Mouse (Mus musculus): ENCODE results near the gene Defb13. TPM values are rescaled to one million over a fixed set of nuclear protein-coding genes. Genes with fewer than 3 reads are reported as not detected.
A peak's percentile ranks its signal among the peaks of the same experiment; 100 is the strongest.
"Not testable (repeated sequence)": the region's sequence is repeated elsewhere in the genome, so short reads cannot be mapped to it uniquely, and the experiment has no call there.

Defb13 gene
- polyA plus RNA-seq (2014; fragmentation: Nextera tagmentation; extraction: Ambion mirVana), result not detected in 2 replicates

DNA sequence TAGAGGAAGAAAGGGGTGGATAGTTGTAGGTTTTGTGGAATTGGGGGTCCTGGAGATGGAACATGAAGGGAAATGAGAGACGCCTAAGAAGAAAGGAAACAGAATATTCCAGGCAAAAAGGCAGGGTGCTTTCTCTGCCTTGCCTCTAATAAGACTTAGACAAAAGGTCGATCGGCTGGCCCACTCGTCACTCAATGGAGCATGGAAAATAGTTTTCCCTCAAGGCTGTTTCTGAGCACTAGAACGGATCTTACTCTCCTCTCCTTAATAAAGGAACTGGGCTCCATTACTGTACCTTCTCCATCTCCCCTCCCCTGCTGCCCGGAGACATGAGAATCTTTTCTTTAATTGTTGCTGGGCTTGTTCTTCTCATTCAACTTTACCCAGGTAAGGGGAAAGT is at the start of gene Defb13:
Gene Defb13 (plus strand): TSS at position 301 of the 400 bp plus-strand sequence.
- Histone ChIP-seq H3K9ac (ENCODE audit: low read length) (no peak within 1 kb of the TSS), H3K9me3 (ENCODE audit: control insufficient read depth, low read length) (no peaks in the 10 kb centered on the region), H3K36me3 (ENCODE audit: control insufficient read depth, insufficient read depth, low read length) (no peaks in the 10 kb centered on the region), H3K4me3 (ENCODE audit: low read depth, low read length) (no peak within 1 kb of the TSS), H3K4me2 (ENCODE audit: low read depth, severe bottlenecking) (no peak within 1 kb of the TSS), H3K27ac (replicated peaks; ENCODE audit: low read depth, low read length) (no peak within 1 kb of the TSS), H3K4me1 (ENCODE audit: control insufficient read depth, insufficient read depth, low read length) (no peaks in the 10 kb centered on the region), H3K27me3 (ENCODE audit: control insufficient read depth, insufficient read depth, low read length) (no peaks in the 10 kb centered on the region)
- ATAC-seq (ENCODE audit: insufficient number of reproducible peaks, low FRiP score, low TSS enrichment, low read depth), result no peak
- no peak for DNase-seq (ENCODE audit: low spot score)
- 84% methylated on average over 6 of the region's 6 CpGs for WGBS

DNA sequence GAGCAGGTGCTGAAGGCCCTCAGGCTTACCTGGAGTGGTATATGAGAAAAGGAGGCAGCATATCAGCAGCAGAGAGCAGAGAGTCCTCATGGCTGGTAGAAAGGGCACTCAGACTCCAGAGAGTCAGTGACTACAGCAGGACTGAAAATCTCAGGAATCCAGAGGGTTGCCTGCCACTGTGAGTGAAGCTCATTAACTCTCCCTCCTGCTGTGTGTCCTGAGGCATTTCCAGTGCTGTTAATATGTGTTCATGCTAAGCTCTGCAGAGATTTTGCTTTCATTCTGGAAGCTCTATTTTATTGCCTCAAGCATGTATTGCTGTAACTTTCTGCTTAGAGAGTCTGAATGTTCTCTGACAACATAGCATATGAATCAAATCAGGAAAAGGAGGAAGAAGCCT is 40.3 kb upstream of the Defb13 start, which contains the start of gene Defb11:
Gene Defb11 (minus strand): TSS at position 123 of the 400 bp plus-strand sequence.
- ATAC-seq (ENCODE audit: insufficient number of reproducible peaks, low FRiP score, low TSS enrichment, low read depth), result peak; percentile 31; the same call in 1 of the 2 replicates
- peak; percentile 66 for DNase-seq (ENCODE audit: low spot score)
- not testable (repeated sequence) for H3K9ac ChIP-seq (ENCODE audit: low read length); H3K36me3 ChIP-seq (ENCODE audit: control insufficient read depth, insufficient read depth, low read length); H3K4me2 ChIP-seq (ENCODE audit: low read depth, severe bottlenecking); H3K27ac ChIP-seq (replicated peaks; ENCODE audit: low read depth, low read length); H3K4me3 ChIP-seq (ENCODE audit: low read depth, low read length); H3K27me3 ChIP-seq (ENCODE audit: control insufficient read depth, insufficient read depth, low read length); H3K9me3 ChIP-seq (ENCODE audit: control insufficient read depth, low read length); H3K4me1 ChIP-seq (ENCODE audit: control insufficient read depth, insufficient read depth, low read length)

DNA sequence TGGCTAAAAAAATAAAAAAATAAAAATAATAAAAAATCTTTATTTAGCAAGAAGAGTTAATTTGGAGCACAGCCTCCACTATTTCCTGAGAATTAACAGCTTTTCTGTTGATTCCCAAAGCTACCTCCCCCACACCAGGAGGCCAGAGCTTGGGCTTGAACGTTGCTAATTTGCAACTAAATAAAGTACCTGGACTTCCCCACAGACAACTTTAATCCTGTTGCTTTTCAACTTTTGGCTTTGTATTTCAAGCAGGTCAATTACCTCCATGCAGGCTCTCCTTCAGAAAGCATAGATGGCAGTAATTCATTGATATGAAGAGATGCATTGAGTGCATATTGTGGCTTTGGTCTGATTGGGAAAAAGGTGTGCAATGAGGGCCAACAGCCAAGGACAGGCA is 34.6 kb upstream of the Defb13 start:
- H3K4me2 ChIP-seq (ENCODE audit: low read depth, severe bottlenecking), result no peak overlapping the region
- H3K9ac ChIP-seq (ENCODE audit: low read length), result no peak overlapping the region
- no peak overlapping the region for H3K27ac ChIP-seq (replicated peaks; ENCODE audit: low read depth, low read length)
- H3K36me3 ChIP-seq (ENCODE audit: control insufficient read depth, insufficient read depth, low read length), result no peaks in the 10 kb centered on the region
- H3K27me3 ChIP-seq (ENCODE audit: control insufficient read depth, insufficient read depth, low read length), result no peaks in the 10 kb centered on the region
- 7% methylated on average over 1 of the region's 1 CpGs for WGBS
- H3K4me1 ChIP-seq (ENCODE audit: control insufficient read depth, insufficient read depth, low read length), result no peaks in the 10 kb centered on the region
- no peak for ATAC-seq (ENCODE audit: insufficient number of reproducible peaks, low FRiP score, low TSS enrichment, low read depth)
- H3K9me3 ChIP-seq (ENCODE audit: control insufficient read depth, low read length), result no peaks in the 10 kb centered on the region
- no peak for DNase-seq (ENCODE audit: low spot score)
- no peak overlapping the region for H3K4me3 ChIP-seq (ENCODE audit: low read depth, low read length)

DNA sequence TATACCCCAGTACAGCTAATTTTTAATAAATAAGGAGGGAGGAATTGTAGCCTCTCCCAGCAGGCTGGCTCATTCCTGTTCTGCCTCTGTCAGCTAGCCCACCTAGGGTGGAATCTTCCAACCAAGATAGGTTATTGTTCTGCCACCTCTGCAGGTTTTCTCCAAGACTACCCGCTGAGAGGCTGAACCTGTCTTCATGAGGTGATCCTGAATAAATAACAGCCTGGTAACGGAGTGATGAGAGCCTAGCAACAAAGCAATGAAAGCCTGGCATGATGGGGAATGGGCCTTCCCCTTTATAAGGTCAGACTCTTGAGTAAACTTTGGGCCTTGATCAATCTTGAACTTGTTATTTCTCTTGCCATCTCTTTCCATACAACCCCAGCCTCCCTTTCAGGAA is 34.0 kb upstream of the Defb13 start:
- Histone ChIP-seq H3K27ac (replicated peaks; ENCODE audit: low read depth, low read length) (no peak overlapping the region), H3K27me3 (ENCODE audit: control insufficient read depth, insufficient read depth, low read length) (no peaks in the 10 kb centered on the region), H3K36me3 (ENCODE audit: control insufficient read depth, insufficient read depth, low read length) (no peaks in the 10 kb centered on the region), H3K9ac (ENCODE audit: low read length) (no peak overlapping the region), H3K4me3 (ENCODE audit: low read depth, low read length) (no peak overlapping the region), H3K4me1 (ENCODE audit: control insufficient read depth, insufficient read depth, low read length) (no peaks in the 10 kb centered on the region), H3K4me2 (ENCODE audit: low read depth, severe bottlenecking) (no peak overlapping the region), H3K9me3 (ENCODE audit: control insufficient read depth, low read length) (no peaks in the 10 kb centered on the region)
- DNase-seq (ENCODE audit: low spot score) (no peak), ATAC-seq (ENCODE audit: insufficient number of reproducible peaks, low FRiP score, low TSS enrichment, low read depth) (no peak)
- 29% methylated on average over 2 of the region's 2 CpGs for WGBS

DNA sequence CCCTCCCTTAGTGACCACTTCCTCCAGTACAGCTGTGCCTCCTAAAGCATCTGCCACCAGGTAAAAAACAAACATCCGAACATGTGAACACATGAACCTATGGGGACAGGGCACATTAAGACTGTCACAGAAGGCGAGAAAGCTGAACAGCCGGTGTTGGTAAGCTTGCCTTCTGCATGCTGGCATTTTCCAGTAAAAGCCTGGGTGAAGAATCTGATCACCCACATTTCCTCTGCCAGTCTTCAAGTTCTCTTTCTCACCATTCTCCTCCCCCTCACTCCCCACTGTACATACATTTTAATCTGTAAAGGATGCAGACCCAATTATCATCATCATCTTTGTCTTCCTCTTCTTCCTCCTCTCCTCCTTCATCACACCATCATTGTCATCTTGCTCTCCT is 30.9 kb upstream of the Defb13 start:
- H3K36me3 ChIP-seq (ENCODE audit: control insufficient read depth, insufficient read depth, low read length), result no peaks in the 10 kb centered on the region
- ATAC-seq (ENCODE audit: insufficient number of reproducible peaks, low FRiP score, low TSS enrichment, low read depth), result no peak
- 86% methylated on average over 3 of the region's 3 CpGs for WGBS

DNA sequence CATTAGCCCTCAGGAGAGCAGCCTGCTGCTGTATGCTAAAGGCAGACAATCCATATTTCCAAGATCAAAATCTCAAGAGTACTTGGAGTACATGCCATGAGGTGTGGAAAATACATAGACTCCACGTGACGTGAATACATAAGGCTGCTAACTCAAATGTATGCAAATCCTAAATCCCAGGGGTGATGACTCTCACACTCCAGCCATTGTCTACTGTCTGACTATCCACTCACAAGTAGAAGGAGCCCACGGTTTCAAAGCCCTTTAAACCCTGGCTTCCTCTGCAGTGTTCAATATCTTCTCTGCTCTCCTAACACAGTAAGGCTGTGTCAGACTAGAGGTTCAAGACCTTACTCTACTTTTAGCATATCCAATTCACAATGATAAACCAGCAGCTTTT is 15.8 kb upstream of the Defb13 start:
- H3K9ac ChIP-seq (ENCODE audit: low read length); H3K4me3 ChIP-seq (ENCODE audit: low read depth, low read length); DNase-seq (ENCODE audit: low spot score); H3K36me3 ChIP-seq (ENCODE audit: control insufficient read depth, insufficient read depth, low read length); H3K9me3 ChIP-seq (ENCODE audit: control insufficient read depth, low read length); H3K4me2 ChIP-seq (ENCODE audit: low read depth, severe bottlenecking); H3K27me3 ChIP-seq (ENCODE audit: control insufficient read depth, insufficient read depth, low read length); H3K4me1 ChIP-seq (ENCODE audit: control insufficient read depth, insufficient read depth, low read length); H3K27ac ChIP-seq (replicated peaks; ENCODE audit: low read depth, low read length); ATAC-seq (ENCODE audit: insufficient number of reproducible peaks, low FRiP score, low TSS enrichment, low read depth): not testable (repeated sequence)
- 86% methylated on average over 3 of the region's 3 CpGs for WGBS

More for the DNA sequence above, 30.9 kb upstream of the Defb13 start:
- no peaks in the 10 kb centered on the region for H3K9me3 ChIP-seq (ENCODE audit: control insufficient read depth, low read length)
- H3K4me3 ChIP-seq (ENCODE audit: low read depth, low read length), result no peak overlapping the region
- H3K4me2 ChIP-seq (ENCODE audit: low read depth, severe bottlenecking), result no peak overlapping the region
- H3K4me1 ChIP-seq (ENCODE audit: control insufficient read depth, insufficient read depth, low read length), result no peaks in the 10 kb centered on the region
- no peak overlapping the region for H3K27ac ChIP-seq (replicated peaks; ENCODE audit: low read depth, low read length)
- no peak for DNase-seq (ENCODE audit: low spot score)
- H3K9ac ChIP-seq (ENCODE audit: low read length), result no peak overlapping the region
- no peaks in the 10 kb centered on the region for H3K27me3 ChIP-seq (ENCODE audit: control insufficient read depth, insufficient read depth, low read length)

DNA sequence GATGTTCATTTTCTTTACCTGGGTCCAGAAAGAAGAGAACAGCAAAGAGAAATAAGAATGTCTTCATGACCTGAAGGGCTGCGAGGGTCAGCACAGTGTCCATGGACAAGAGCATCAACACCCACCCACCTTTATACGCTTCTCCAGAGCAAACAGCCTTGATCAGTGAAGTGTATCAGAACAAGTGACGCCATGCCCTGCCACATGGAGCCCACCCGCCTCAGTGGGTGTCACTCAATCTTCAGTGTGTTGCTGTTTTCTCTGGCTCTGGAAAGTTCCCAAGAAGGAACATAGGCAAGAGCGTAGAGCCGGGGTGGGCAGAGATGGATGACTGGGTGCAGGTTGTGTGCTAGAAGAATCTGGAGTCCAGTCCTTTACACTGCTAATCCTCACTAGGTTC is 14.0 kb upstream of the Defb13 start, which contains the start of gene Defb15:
Gene Defb15 (minus strand): TSS at position 101 of the 400 bp plus-strand sequence.
- Histone ChIP-seq H3K36me3 (ENCODE audit: control insufficient read depth, insufficient read depth, low read length) (no peaks in the 10 kb centered on the region), H3K9ac (ENCODE audit: low read length) (no peak within 1 kb of the TSS), H3K4me2 (ENCODE audit: low read depth, severe bottlenecking) (no peak within 1 kb of the TSS), H3K27ac (replicated peaks; ENCODE audit: low read depth, low read length) (no peak within 1 kb of the TSS), H3K27me3 (ENCODE audit: control insufficient read depth, insufficient read depth, low read length) (no peaks in the 10 kb centered on the region), H3K4me3 (ENCODE audit: low read depth, low read length) (no peak within 1 kb of the TSS), H3K9me3 (ENCODE audit: control insufficient read depth, low read length) (no peaks in the 10 kb centered on the region), H3K4me1 (ENCODE audit: control insufficient read depth, insufficient read depth, low read length) (no peaks in the 10 kb centered on the region)
- DNase-seq (ENCODE audit: low spot score) (no peak), ATAC-seq (ENCODE audit: insufficient number of reproducible peaks, low FRiP score, low TSS enrichment, low read depth) (no peak)
- WGBS, result 87% methylated on average over 6 of the region's 6 CpGs

DNA sequence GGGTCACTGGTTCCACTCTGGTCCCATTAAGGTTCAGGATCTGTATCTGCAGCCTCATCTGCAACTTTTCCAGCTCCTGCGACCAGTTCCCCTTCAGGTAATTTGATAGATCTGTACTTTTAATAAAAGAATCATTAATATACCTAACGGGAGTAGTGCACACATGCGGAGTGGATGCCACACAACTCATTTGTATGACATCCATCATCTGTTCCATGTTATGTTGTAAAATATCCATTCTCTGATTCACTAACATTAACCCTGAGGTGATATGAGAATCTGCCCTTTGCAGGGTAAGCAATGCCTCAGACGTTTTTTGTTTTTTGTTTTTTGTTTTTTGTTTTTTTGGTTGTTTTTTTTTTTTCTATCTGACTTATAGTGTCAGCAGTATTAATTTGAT is 8.5 kb upstream of the Defb13 start, which contains the start of gene Defb35:
Gene Defb35 (plus strand): TSS at position 301 of the 400 bp plus-strand sequence.
- DNase-seq (ENCODE audit: low spot score); H3K4me3 ChIP-seq (ENCODE audit: low read depth, low read length); H3K9ac ChIP-seq (ENCODE audit: low read length); H3K27ac ChIP-seq (replicated peaks; ENCODE audit: low read depth, low read length); ATAC-seq (ENCODE audit: insufficient number of reproducible peaks, low FRiP score, low TSS enrichment, low read depth); H3K9me3 ChIP-seq (ENCODE audit: control insufficient read depth, low read length); H3K36me3 ChIP-seq (ENCODE audit: control insufficient read depth, insufficient read depth, low read length); H3K27me3 ChIP-seq (ENCODE audit: control insufficient read depth, insufficient read depth, low read length); H3K4me1 ChIP-seq (ENCODE audit: control insufficient read depth, insufficient read depth, low read length); H3K4me2 ChIP-seq (ENCODE audit: low read depth, severe bottlenecking): not testable (repeated sequence)
- WGBS, result 88% methylated on average over 4 of the region's 4 CpGs
